14 mouse cellular contexts compared by ENCODE assay signal in the genomic region with DNA sequence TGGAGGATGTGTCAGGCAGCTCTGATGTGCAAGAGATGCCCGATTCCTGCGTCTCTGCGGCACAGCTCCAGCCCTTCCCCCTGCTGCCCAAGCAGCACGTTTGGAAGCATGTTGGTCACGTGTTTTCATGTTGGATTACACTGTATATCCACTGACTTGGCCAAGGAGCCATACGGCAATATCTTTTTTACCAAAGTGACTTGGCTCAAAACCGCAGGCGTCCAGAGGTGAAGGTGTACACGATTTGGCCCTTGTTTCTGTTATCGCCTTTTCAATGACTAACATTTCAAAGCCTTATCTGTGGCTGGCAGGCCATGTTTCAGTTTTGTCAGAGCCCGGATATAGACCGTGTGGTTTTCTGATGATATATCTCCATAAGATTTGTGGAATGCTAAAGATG.
DNase-seq lines count a peak whose midpoint lies in the region; ATAC-seq and TF ChIP-seq lines count a peak whose summit lies in the region.
"Had no signal": no experiment of that assay in that cellular context is flagged by ENCODE, and none has a peak within 500 bp of the region (broad histone marks: within the 10 kb centered on the region; RNA-seq: fewer than 3 reads in every experiment).

No protein-coding gene starts in this region.

- no peak overlapping the region for H3K27ac ChIP-seq in heart, embryonic 11.5 days (ENCODE audit: low read depth, low read length)
- no peak overlapping the region for H3K27ac ChIP-seq in neural tube, embryonic 15.5 days (replicated peaks)
- H3K27ac ChIP-seq in midbrain, postnatal 0 days (ENCODE audit: low read depth, low read length), result no peak overlapping the region
- H3K27ac ChIP-seq: intestine, embryonic 15.5 days; midbrain, embryonic 15.5 days; stomach, embryonic 15.5 days had no signal

- H3K4me1 ChIP-seq in heart, embryonic 11.5 days (ENCODE audit: control insufficient read depth, insufficient read depth, low read length), result peaks cover 14% of the 10 kb centered on the region
- H3K4me1 ChIP-seq in neural tube, embryonic 15.5 days, result no peaks in the 10 kb centered on the region
- no peaks in the 10 kb centered on the region for H3K4me1 ChIP-seq in midbrain, postnatal 0 days (ENCODE audit: insufficient read depth, low read length)
- H3K4me1 ChIP-seq: intestine, embryonic 15.5 days; midbrain, embryonic 15.5 days; stomach, embryonic 15.5 days had no signal

- WGBS in heart, embryonic 11.5 days (ENCODE audit: insufficient replicate concordance), result 26% methylated on average over 12 of the region's 12 CpGs
- WGBS in neural tube, embryonic 15.5 days, result 89% methylated on average over 12 of the region's 12 CpGs
- WGBS in midbrain, postnatal 0 days, result 82% methylated on average over 12 of the region's 12 CpGs

- H3K4me2 ChIP-seq in heart, embryonic 11.5 days, result peak overlapping the region; percentile 25
- H3K4me2 ChIP-seq in neural tube, embryonic 15.5 days, result no peak overlapping the region
- H3K4me2 ChIP-seq in midbrain, postnatal 0 days (ENCODE audit: low read depth, low read length, poor library complexity, severe bottlenecking), result no peak overlapping the region
- H3K4me2 ChIP-seq: intestine, embryonic 15.5 days; midbrain, embryonic 15.5 days; stomach, embryonic 15.5 days had no signal

- no peaks in the 10 kb centered on the region for H3K27me3 ChIP-seq in heart, embryonic 11.5 days (ENCODE audit: control insufficient read depth, insufficient read depth, low read length)
- no peaks in the 10 kb centered on the region for H3K27me3 ChIP-seq in neural tube, embryonic 15.5 days (replicated peaks)
- H3K27me3 ChIP-seq in midbrain, postnatal 0 days (ENCODE audit: insufficient read depth, low read length), result no peaks in the 10 kb centered on the region
- H3K27me3 ChIP-seq: intestine, embryonic 15.5 days; midbrain, embryonic 15.5 days; stomach, embryonic 15.5 days had no signal

- H3K9ac ChIP-seq in heart, embryonic 11.5 days (ENCODE audit: low read depth, low read length), result no peak overlapping the region
- no peak overlapping the region for H3K9ac ChIP-seq in neural tube, embryonic 15.5 days (replicated peaks)
- H3K9ac ChIP-seq in midbrain, postnatal 0 days (replicated peaks; ENCODE audit: low read length, poor library complexity, severe bottlenecking), result no peak overlapping the region
- H3K9ac ChIP-seq: intestine, embryonic 15.5 days; midbrain, embryonic 15.5 days; stomach, embryonic 15.5 days had no signal

- peak; percentile 78 for ATAC-seq in heart, embryonic 11.5 days (replicated peaks; ENCODE audit: insufficient number of reproducible peaks, low FRiP score, low TSS enrichment)
- no peak for ATAC-seq in neural tube, embryonic 15.5 days (ENCODE audit: low FRiP score)
- no peak for ATAC-seq in inflammation-experienced regulatory T-cells, adult 6 months
- no peak for ATAC-seq in midbrain, postnatal 0 days (ENCODE audit: low FRiP score)
- ATAC-seq: intestine, embryonic 15.5 days; midbrain, embryonic 15.5 days had no signal

- intact Hi-C loops in heart, postnatal 10 days (cut with DNase I), result no loop called here

- H3K4me3 ChIP-seq in heart, embryonic 11.5 days (ENCODE audit: low read depth, low read length), result no peak overlapping the region
- H3K4me3 ChIP-seq in neural tube, embryonic 15.5 days (replicated peaks), result no peak overlapping the region
- H3K4me3 ChIP-seq in midbrain, postnatal 0 days (ENCODE audit: low read depth, low read length), result no peak overlapping the region
- H3K4me3 ChIP-seq: intestine, embryonic 15.5 days; midbrain, embryonic 15.5 days; stomach, embryonic 15.5 days had no signal

- no peak for TF ChIP-seq CTCF in midbrain, postnatal 0 days (IDR thresholded peaks at IDR 0.05)

- DNase-seq in heart, adult 8-10 months (ENCODE audit: low spot score), result no peak
- peak; percentile 34 for DNase-seq in neural tube, embryonic 10.5 days (ENCODE audit: extremely low spot score, low spot score)
- DNase-seq in heart, postnatal 10 days, result peak; percentile 23 to 25
- DNase-seq in midbrain, postnatal 0 days (ENCODE audit: low spot score), result no peak
- DNase-seq: adrenal gland, adult 2 months; cerebellum, adult 11-12 months; lung, postnatal 10 days; right cerebral cortex, postnatal 14 days had no signal

- H3K36me3 ChIP-seq in heart, embryonic 11.5 days (ENCODE audit: control insufficient read depth, insufficient read depth, low read length), result no peaks in the 10 kb centered on the region
- no peaks in the 10 kb centered on the region for H3K36me3 ChIP-seq in neural tube, embryonic 15.5 days
- no peaks in the 10 kb centered on the region for H3K36me3 ChIP-seq in midbrain, postnatal 0 days (ENCODE audit: insufficient read depth, low read length)
- H3K36me3 ChIP-seq: intestine, embryonic 15.5 days; midbrain, embryonic 15.5 days; stomach, embryonic 15.5 days had no signal

- no peaks in the 10 kb centered on the region for H3K9me3 ChIP-seq in heart, embryonic 11.5 days (replicated peaks; ENCODE audit: control insufficient read depth, low read length)
- no peaks in the 10 kb centered on the region for H3K9me3 ChIP-seq in neural tube, embryonic 15.5 days (replicated peaks)
- no peaks in the 10 kb centered on the region for H3K9me3 ChIP-seq in midbrain, postnatal 0 days (ENCODE audit: low read length)
- H3K9me3 ChIP-seq: intestine, embryonic 15.5 days; midbrain, embryonic 15.5 days; stomach, embryonic 15.5 days had no signal

Comparison
In these comparisons a context has a peak if more than half of its experiments do, and no peak if none do; other contexts are left out.
1. DNase-seq: peak in neural tube, embryonic 10.5 days (single experiment) and heart, postnatal 10 days (2 of 2); none in heart, adult 8-10 months (single experiment) and midbrain, postnatal 0 days (single experiment).